Mouse (Mus musculus): ENCODE results near the gene Notch3. TPM values are rescaled to one million over a fixed set of nuclear protein-coding genes. Genes with fewer than 3 reads are reported as not detected.

Notch3 gene
- polyA plus RNA-seq, 1 experiment from 2014 or later = 8.3 TPM

DNA sequence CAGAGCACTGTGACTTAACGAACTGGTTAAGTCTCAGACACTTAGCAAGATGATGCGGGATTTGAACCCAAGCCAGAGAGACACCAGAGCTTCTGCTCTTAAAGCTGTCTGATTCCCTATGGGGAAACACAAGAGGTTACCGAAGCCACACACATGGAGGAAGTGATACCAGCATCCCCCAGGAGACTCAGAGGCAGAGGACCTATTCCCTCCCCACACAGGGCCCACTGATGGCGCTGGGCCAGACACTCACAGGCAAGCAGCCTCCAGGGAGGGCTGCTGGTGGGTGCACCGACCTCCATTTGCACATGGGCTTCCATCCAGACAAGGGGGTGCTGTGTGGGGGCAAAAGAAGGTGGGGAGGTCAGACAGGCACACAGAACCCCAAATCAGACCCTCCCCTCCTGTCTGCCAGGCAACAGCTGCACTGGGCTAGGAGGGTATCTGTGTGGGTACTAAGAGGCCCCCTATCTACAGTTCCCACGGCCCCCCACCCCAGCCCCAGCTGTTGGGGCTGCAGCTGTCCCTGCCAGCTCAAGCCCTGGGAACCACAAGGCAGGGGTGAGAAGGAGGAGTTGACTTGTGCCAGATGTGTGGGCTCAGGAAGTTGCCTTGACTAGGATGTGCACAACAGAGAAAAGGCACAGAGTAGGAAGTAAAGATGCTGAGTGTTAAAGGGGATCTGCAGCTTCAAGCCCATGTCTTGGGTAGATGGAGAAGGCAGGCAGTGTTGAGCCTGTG lies 2.6 kb downstream of the Notch3 start:
- H3K4me3 ChIP-seq (replicated peaks) = no peak overlapping the region; the same call in 1 of the 2 replicates
- no peaks in the 10 kb centered on the region for H3K27me3 ChIP-seq (replicated peaks)
- H3K36me3 ChIP-seq = no peaks in the 10 kb centered on the region
- no peak overlapping the region for H3K9ac ChIP-seq
- peaks cover 35% of the 10 kb centered on the region for H3K4me1 ChIP-seq (replicated peaks)
- H3K27ac ChIP-seq = 0 out of 2 replicates have a peak overlapping the region, but pooled peaks have one; percentile 0
- no peaks in the 10 kb centered on the region for H3K9me3 ChIP-seq
- no peak for ATAC-seq
- H3K4me2 ChIP-seq (replicated peaks) = peak overlapping the region; percentile 40
- 49% methylated on average over 6 of the region's 6 CpGs for WGBS

DNA sequence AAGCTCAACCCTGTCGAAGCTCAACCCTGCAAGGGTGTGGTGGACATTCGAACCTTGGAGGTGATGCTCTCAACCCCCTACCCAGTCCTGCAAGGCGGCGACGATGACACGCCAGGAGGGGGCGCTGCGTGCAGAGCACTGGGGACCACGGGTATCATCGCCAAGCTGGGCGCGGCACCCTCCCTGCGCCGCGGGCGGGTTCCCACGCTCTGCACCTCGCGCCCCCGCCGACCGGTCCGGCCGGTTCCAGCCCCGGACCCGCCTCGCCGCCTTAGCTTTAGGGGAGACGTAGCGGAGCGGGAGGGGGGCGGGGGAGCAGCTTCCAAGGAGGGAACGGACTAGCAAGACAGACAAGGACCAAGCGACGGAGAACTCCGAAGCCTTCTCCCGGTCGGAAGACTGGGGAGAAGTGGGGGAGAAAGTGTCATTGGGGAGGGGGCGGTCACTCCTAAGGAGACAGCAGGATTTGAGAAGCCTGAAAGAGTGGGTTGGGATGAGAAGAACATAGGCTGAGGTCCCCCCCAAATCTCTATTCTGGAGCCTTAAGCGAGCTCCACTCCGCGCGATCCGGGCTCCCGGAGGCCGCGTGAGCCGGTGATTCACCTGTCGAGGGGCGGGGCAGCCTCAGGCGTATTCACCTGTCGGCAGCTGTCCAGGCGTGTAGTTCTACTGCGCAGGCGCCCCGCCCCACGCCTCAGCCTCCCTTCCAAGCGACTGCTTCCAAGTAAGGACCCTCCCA lies 4.4 kb downstream of the Notch3 start:
- WGBS = 3% methylated on average over 58 of the region's 58 CpGs
- H3K9me3 ChIP-seq = no peaks in the 10 kb centered on the region
- peak; percentile 84 for ATAC-seq
- peaks cover 35% of the 10 kb centered on the region for H3K4me1 ChIP-seq (replicated peaks)
- H3K27me3 ChIP-seq (replicated peaks) = no peaks in the 10 kb centered on the region
- peak overlapping the region; percentile 86 for H3K4me2 ChIP-seq (replicated peaks)
- H3K9ac ChIP-seq = peak overlapping the region; percentile 37
- H3K27ac ChIP-seq = peak overlapping the region; percentile 61
- no peaks in the 10 kb centered on the region for H3K36me3 ChIP-seq
- peak overlapping the region; percentile 46 for H3K4me3 ChIP-seq (replicated peaks)

DNA sequence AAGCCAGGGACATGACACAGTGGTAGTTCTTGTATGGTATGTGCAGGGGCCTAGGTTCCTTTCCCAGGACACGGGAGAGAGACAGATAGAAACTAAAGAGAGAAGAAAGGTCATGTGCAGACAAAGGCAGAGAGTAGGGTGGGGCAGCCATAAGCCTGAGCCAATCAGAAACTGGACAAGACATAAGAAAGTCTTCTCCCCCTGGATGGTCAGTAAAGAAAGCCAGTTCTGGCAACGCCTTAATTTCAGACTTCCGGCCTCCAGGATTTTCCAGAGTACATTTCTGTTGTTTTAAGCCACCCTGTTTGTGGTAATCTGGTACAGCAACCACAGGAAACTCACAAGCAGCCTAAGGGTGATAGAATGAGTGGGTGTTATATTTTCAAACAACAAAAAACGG lies 5.8 kb downstream of the Notch3 start:
- no peak overlapping the region for H3K4me3 ChIP-seq (replicated peaks)
- no peak overlapping the region for H3K9ac ChIP-seq
- H3K27ac ChIP-seq = no peak overlapping the region
- H3K9me3 ChIP-seq = no peaks in the 10 kb centered on the region
- H3K4me1 ChIP-seq (replicated peaks) = peaks cover 30% of the 10 kb centered on the region
- no peak for ATAC-seq
- no peaks in the 10 kb centered on the region for H3K27me3 ChIP-seq (replicated peaks)
- H3K4me2 ChIP-seq (replicated peaks) = no peak overlapping the region
- WGBS = 68% methylated on average over 4 of the region's 4 CpGs
- peaks cover 6% of the 10 kb centered on the region; the same call in 1 of the 2 replicates for H3K36me3 ChIP-seq

DNA sequence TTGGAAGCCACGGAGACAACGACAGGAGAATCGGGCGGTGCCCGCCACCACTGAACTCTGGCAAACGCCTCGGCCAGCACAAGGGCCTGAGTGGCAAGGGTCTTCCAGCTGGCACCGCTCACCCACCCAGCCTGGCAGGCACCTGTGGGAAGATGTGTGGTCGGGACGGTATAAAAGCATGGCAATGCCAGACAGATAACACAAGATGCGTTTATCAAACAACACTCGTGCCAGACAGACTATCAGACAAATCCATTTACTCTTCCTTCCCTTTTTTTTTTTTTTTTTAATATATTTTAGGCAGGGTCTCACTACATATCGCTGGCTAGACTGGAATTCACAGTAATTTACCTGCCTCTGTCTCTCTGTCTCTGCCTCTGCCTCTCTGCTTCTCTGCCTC lies 7.8 kb downstream of the Notch3 start:
- Histone ChIP-seq H3K36me3 (peaks cover 10% of the 10 kb centered on the region), H3K27ac (no peak overlapping the region), H3K4me3 (replicated peaks) (no peak overlapping the region), H3K4me1 (replicated peaks) (peaks cover 11% of the 10 kb centered on the region), H3K27me3 (replicated peaks) (no peaks in the 10 kb centered on the region), H3K9me3 (no peaks in the 10 kb centered on the region), H3K4me2 (replicated peaks) (no peak overlapping the region), H3K9ac (no peak overlapping the region)
- 88% methylated on average over 13 of the region's 13 CpGs for WGBS
- no peak for ATAC-seq

DNA sequence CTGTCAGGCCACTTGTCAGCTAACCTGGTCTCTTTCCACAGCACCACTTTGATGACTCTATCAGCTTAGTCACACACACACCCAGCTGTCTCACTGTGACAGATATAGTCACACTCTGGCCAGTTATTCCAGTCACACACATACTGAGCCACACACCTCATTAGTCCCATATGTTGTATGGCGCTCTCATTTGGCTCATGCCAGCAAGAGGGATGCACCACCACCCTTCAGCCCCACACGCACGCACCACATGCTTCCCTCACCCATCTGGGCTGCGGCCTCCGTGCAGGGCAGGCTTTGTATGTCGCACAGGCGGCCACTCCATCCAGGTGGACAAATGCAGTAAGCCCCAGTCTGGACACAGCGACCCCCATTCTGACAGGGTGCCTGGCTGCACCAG lies 19.9 kb downstream of the Notch3 start:
- no peak for ATAC-seq
- WGBS = 96% methylated on average over 8 of the region's 8 CpGs
- Histone ChIP-seq H3K4me1 (replicated peaks) (peaks cover 3% of the 10 kb centered on the region; the same call in 1 of the 2 replicates), H3K9ac (no peak overlapping the region), H3K4me2 (replicated peaks) (no peak overlapping the region), H3K4me3 (replicated peaks) (no peak overlapping the region), H3K27me3 (replicated peaks) (no peaks in the 10 kb centered on the region), H3K27ac (no peak overlapping the region), H3K36me3 (peaks cover 23% of the 10 kb centered on the region), H3K9me3 (no peaks in the 10 kb centered on the region)

DNA sequence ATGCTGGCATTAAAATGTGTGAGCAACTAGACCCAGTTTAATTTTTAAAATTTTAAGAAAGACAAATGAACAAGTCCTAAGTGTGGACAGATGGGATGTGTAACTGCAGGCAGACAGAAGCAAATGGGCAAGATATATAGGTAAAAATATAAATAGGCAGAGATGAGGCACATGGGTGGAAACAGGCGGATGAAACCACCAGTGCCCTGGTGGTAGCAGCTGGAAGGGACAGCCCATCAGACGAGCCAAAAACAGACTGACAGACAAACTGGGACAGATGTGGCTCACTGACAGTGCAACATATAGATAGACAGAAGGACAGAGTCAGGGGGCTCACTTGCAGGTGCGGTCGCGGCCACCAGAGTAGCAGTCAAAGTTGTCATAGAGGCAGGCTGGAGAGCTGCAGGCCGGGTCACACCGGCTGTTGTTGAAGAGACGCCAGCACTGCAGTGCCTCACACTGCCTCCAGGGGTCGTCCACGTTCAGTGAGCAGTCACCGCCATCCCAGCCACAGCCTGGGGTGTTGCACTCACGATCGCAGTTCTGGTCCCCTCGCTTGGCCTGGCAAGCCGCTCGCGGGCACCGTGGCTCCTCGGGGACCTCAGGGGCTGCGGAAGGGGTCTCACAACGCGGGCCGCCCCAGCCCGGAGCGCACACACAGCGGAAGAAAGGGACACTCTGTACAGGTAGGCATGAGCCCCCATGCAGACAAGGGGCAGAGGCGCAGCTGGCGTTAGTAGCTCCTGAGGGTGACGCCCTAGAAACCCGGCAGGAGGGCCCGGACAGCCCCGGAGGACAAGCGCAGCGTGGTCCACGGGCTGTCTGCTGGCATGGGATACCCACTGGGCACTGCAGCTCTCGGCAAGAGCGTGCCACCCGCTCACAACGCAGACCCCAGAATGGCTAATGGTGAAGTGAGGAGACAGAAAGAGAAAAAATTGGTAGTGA lies 23.5 kb downstream of the Notch3 start:
- peak; percentile 87 for ATAC-seq
- Histone ChIP-seq H3K27me3 (replicated peaks) (no peaks in the 10 kb centered on the region), H3K9ac (peak overlapping the region; percentile 20; the same call in 1 of the 2 replicates), H3K36me3 (peaks cover 33% of the 10 kb centered on the region), H3K9me3 (no peaks in the 10 kb centered on the region), H3K4me2 (replicated peaks) (peak overlapping the region; percentile 59), H3K27ac (no peak overlapping the region), H3K4me1 (replicated peaks) (peaks cover 3% of the 10 kb centered on the region; the same call in 1 of the 2 replicates), H3K4me3 (replicated peaks) (peak overlapping the region; percentile 24)
- 34% methylated on average over 39 of the region's 39 CpGs for WGBS

DNA sequence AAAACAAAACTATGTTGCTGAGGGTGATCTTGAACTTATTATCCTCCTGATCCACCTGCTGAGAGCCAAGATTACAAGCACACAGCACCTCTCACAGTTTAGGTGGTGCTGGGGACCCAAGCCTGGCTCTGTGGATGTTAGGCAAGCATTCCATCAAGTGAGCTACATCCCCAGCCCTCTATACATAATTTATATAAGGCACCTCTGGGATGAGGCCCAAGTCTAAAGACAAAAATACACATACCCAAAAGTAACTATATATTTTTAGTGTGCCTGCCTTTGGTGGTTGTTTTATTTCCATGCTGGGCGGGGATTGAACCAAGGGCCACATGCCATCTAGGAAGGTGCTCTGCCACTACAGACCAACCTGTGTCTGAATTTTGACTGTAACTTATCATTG lies 24.4 kb downstream of the Notch3 start:
- H3K36me3 ChIP-seq = peaks cover 34% of the 10 kb centered on the region
- 90% methylated on average over 1 of the region's 1 CpGs for WGBS
- no peak for ATAC-seq

DNA sequence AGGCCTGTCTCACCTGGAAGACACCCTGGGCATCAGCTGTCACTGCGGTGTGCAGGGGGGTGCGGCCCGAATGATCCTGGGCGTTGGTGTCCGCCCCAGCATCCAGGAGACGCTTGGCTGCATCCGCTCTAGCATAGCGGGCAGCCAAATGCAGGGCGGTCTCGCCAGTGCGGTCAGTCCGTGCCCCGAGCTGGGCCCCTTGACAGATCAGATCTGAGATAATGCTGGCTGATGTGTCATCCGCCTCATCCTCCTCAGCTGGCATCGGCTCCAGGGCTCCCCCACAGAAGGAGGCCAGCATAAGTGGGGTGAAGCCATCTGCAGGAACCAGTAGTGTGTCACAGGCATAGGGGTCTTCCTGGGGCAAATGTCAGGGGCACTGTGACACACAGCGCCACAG lies 33.3 kb downstream of the Notch3 start:
- H3K9me3 ChIP-seq = no peaks in the 10 kb centered on the region
- H3K4me3 ChIP-seq (replicated peaks) = no peak overlapping the region
- peaks cover 18% of the 10 kb centered on the region for H3K36me3 ChIP-seq
- H3K4me1 ChIP-seq (replicated peaks) = no peaks in the 10 kb centered on the region
- no peak overlapping the region for H3K27ac ChIP-seq
- no peak for ATAC-seq
- no peaks in the 10 kb centered on the region for H3K27me3 ChIP-seq (replicated peaks)
- 96% methylated on average over 16 of the region's 16 CpGs for WGBS
- H3K4me2 ChIP-seq (replicated peaks) = no peak overlapping the region
- no peak overlapping the region for H3K9ac ChIP-seq

More for the DNA sequence above, 24.4 kb downstream of the Notch3 start:
- Histone ChIP-seq H3K9ac (no peak overlapping the region), H3K4me3 (replicated peaks) (no peak overlapping the region), H3K9me3 (no peaks in the 10 kb centered on the region), H3K27ac (no peak overlapping the region), H3K27me3 (replicated peaks) (no peaks in the 10 kb centered on the region), H3K4me2 (replicated peaks) (no peak overlapping the region), H3K4me1 (replicated peaks) (peaks cover 3% of the 10 kb centered on the region; the same call in 1 of the 2 replicates)

DNA sequence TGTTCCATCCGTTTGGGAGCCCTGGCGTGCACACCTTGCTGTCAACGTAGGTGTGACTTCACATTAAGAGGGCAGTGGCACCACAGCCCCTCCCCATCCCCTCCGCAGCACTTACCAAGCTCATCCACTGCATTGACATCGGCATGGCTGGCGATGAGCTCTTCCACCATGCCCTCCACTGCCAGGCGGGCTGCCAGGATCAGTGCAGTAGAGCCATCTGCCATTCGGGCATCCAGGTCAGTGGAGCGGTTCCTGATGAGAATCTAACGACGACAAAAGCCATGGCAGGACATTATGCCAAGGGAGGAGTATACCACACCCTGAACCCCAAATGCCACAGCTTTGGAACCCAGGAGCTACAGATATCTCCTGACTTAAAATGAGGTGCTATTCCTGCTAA lies 34.6 kb downstream of the Notch3 start:
- H3K36me3 ChIP-seq = peaks cover 10% of the 10 kb centered on the region

DNA sequence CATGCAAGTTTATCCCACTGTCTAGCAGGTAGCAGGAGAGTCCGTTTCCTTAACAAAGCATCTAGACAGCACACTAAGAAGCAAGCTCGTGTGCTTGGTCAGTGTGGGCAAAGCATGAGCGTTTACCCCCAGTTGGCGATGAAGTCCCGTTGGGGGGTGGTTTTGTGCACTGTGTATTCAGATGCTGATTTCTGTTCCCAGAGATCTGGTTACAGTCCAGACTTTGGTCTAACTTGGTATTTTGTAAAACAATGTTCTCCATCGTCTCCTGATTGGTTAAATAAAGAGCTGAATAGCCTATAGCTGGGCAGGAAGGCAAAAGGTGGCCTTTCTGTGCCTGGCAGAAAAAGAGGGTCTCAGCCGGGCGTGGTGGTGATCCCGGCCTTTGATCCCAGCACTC lies 36.1 kb downstream of the Notch3 start:
- H3K27ac ChIP-seq = no peak overlapping the region
- no peak overlapping the region for H3K4me3 ChIP-seq (replicated peaks)
- H3K4me2 ChIP-seq (replicated peaks) = no peak overlapping the region
- no peaks in the 10 kb centered on the region for H3K9me3 ChIP-seq
- H3K9ac ChIP-seq = no peak overlapping the region
- ATAC-seq = no peak
- H3K36me3 ChIP-seq = peaks cover 12% of the 10 kb centered on the region
- no peaks in the 10 kb centered on the region for H3K4me1 ChIP-seq (replicated peaks)
- WGBS = 95% methylated on average over 9 of the region's 9 CpGs
- H3K27me3 ChIP-seq (replicated peaks) = no peaks in the 10 kb centered on the region

More for the DNA sequence above, 34.6 kb downstream of the Notch3 start:
- 95% methylated on average over 11 of the region's 11 CpGs for WGBS
- no peak overlapping the region; the same call in 1 of the 2 replicates for H3K9ac ChIP-seq
- H3K4me1 ChIP-seq (replicated peaks) = no peaks in the 10 kb centered on the region
- H3K4me2 ChIP-seq (replicated peaks) = no peak overlapping the region
- no peak overlapping the region for H3K4me3 ChIP-seq (replicated peaks)
- no peak overlapping the region for H3K27ac ChIP-seq
- H3K27me3 ChIP-seq (replicated peaks) = no peaks in the 10 kb centered on the region
- no peak for ATAC-seq
- H3K9me3 ChIP-seq = no peaks in the 10 kb centered on the region

DNA sequence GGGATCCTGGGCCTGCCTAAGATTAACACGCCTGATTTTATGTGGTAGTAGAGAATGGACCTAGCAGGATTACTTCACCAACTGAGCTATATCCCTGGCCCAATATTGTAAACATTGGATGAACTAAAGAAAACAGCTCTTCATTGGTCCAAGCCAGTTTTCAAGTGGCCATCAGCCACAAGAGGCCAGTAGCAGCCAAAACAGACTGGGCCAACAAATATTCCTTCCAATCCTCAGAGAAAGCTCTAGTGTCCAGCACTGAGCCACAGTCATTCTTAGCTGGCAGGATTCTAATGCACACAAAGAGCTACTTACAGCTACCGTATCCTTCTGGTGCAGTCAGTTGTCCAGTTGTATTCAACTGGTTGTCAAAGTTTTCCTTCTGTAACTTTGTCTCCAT lies 39.5 kb downstream of the Notch3 start:
- Histone ChIP-seq H3K9me3 (no peaks in the 10 kb centered on the region), H3K4me1 (replicated peaks) (no peaks in the 10 kb centered on the region), H3K36me3 (peaks cover 7% of the 10 kb centered on the region), H3K9ac (no peak overlapping the region), H3K4me3 (replicated peaks) (no peak overlapping the region), H3K27ac (no peak overlapping the region), H3K4me2 (replicated peaks) (no peak overlapping the region), H3K27me3 (replicated peaks) (no peaks in the 10 kb centered on the region)
- no peak for ATAC-seq
- WGBS = 92% methylated on average over 2 of the region's 2 CpGs

DNA sequence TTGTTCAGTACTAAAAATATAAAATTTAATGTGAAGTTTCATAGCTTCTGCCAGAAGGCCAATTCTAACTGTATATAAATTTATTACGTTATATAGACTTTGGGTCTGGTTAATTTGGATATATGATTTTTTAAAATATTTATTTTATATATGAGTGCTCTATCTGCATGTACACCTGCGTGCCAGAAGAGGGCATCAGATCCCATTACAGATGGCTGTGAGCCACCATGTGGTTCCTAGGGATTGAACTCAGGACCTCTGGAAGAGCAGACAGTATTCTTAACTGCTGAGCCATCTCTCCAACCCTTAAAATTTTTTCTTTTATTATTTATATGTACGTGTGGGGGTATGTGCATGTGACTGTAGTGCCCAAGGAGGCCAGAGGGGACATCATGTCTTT lies 41.2 kb downstream of the Notch3 start:
- no peaks in the 10 kb centered on the region for H3K27me3 ChIP-seq (replicated peaks)
- no peak for ATAC-seq

More for the DNA sequence above, 41.2 kb downstream of the Notch3 start:
- Histone ChIP-seq H3K9me3 (no peaks in the 10 kb centered on the region), H3K27ac (no peak overlapping the region), H3K4me1 (replicated peaks) (no peaks in the 10 kb centered on the region), H3K9ac (no peak overlapping the region), H3K4me3 (replicated peaks) (no peak overlapping the region), H3K4me2 (replicated peaks) (no peak overlapping the region), H3K36me3 (peaks cover 3% of the 10 kb centered on the region; the same call in 1 of the 2 replicates)
- 83% methylated on average over 3 of the region's 3 CpGs for WGBS
